Mouse (Mus musculus) heart, embryonic 12.5 days (tissue): ENCODE measurements around the gene Pkn3. TPM values are rescaled to one million over a fixed set of nuclear protein-coding genes. Genes with fewer than 3 reads are reported as not detected.

Experiments
- ATAC-seq: fragments of 200-750 bp; cut with Nextera tagmentation; 2 replicates; pipeline ENCODE4 v1.8.0; 2017; ENCODE audit warnings: moderate TSS enrichment, moderate library complexity; ENCODE audit not compliant: insufficient number of reproducible peaks, low FRiP score
- H3K27ac ChIP-seq: fragments of 300-500 bp; sonication (generic); 2 replicates; pipeline ENCODE4 v1.5.1; 2016; ENCODE audit warnings: mild to moderate bottlenecking, moderate library complexity; ENCODE audit not compliant: poor library complexity, severe bottlenecking
- H3K27me3 ChIP-seq: fragments of 300-500 bp; sonication (generic); replicated peaks from 2 replicates; pipeline ENCODE4 v1.6.1; 2016; ENCODE audit warnings: mild to moderate bottlenecking, moderate library complexity
- H3K36me3 ChIP-seq: fragments of 300-500 bp; sonication (generic); 2 replicates; pipeline ENCODE4 v1.6.1; 2016; ENCODE audit warnings: mild to moderate bottlenecking, moderate library complexity
- H3K4me1 ChIP-seq: fragments of 300-500 bp; sonication (generic); replicated peaks from 2 replicates; pipeline ENCODE4 v1.6.1; 2016; ENCODE audit warnings: mild to moderate bottlenecking
- H3K4me2 ChIP-seq: fragments of 300-500 bp; sonication (generic); 2 replicates; pipeline ENCODE4 v1.6.1; 2016; ENCODE audit warnings: mild to moderate bottlenecking, moderate library complexity
- H3K4me3 ChIP-seq: fragments of 300-500 bp; sonication (generic); 2 replicates; pipeline ENCODE4 v1.5.1; 2016; ENCODE audit warnings: mild to moderate bottlenecking
- H3K9ac ChIP-seq: fragments of 300-500 bp; sonication (generic); 2 replicates; pipeline ENCODE4 v1.6.1; 2016; ENCODE audit warnings: mild to moderate bottlenecking, moderate library complexity
- H3K9me3 ChIP-seq: fragments of 300-500 bp; sonication (generic); replicated peaks from 2 replicates; pipeline ENCODE4 v1.6.1; 2016; ENCODE audit warnings: mild to moderate bottlenecking, moderate library complexity
- WGBS: fragments of 180-500 bp; shearing (Covaris S2); methylation state at CpG from one replicate; pipeline ENCODE4 v1.1.7; 2016; 5-methylcytosine and 5-hydroxymethylcytosine counted together
- polyA plus RNA-seq: library from polyadenylated mRNA; unstranded; fragments of >200 nt; fragmentation: Nextera tagmentation; extraction: Ambion mirVana; gene quantifications from 2 replicates; pipeline ENCODE4 v1.2.1, GENCODE M21; 2016

Gene Pkn3
- polyA plus RNA-seq, 1 experiment from 2014 or later, result 19.6 TPM

- H3K9ac ChIP-seq, result peak overlapping the region; percentile 52; the same call in 1 of the 2 replicates
- ATAC-seq, result no peak
- WGBS, result 78% methylated on average over 15 of the region's 15 CpGs
- H3K36me3 ChIP-seq, result 0 out of 2 replicates have a peak, but pooled peaks cover 8% of the 10 kb centered on the region
- H3K27ac ChIP-seq, result no peak overlapping the region
- H3K27me3 ChIP-seq, result no peaks in the 10 kb centered on the region
- peak overlapping the region; percentile 93; the same call in 1 of the 2 replicates for H3K4me2 ChIP-seq
- no peaks in the 10 kb centered on the region for H3K9me3 ChIP-seq
- H3K4me3 ChIP-seq, result no peak overlapping the region
- H3K4me1 ChIP-seq, result peaks cover 35% of the 10 kb centered on the region
These were observed 2.8 kb downstream of the Pkn3 start for GRCm38 (mm10) chr2:30080181-30080800.

GRCm38 (mm10) chr2:30084113-30084512, 6.6 kb downstream of the Pkn3 start:
- H3K4me2 ChIP-seq, result peak overlapping the region; percentile 61
- no peak for ATAC-seq

GRCm38 (mm10) chr2:30084632-30085031, 7.1 kb downstream of the Pkn3 start:
- Histone ChIP-seq H3K4me2 (peak overlapping the region; percentile 61), H3K27me3 (no peaks in the 10 kb centered on the region), H3K4me1 (peaks cover 17% of the 10 kb centered on the region), H3K9me3 (peaks cover 3% of the 10 kb centered on the region; the same call in 1 of the 2 replicates), H3K4me3 (peak overlapping the region; percentile 21; the same call in 1 of the 2 replicates), H3K27ac (no peak overlapping the region), H3K9ac (peak overlapping the region; percentile 52), H3K36me3 (peaks cover 19% of the 10 kb centered on the region)
- WGBS, result 16% methylated on average over 12 of the region's 12 CpGs
- ATAC-seq, result 0 out of 2 replicates have a peak, but pooled peaks have one; percentile 49

More at GRCm38 (mm10) chr2:30084113-30084512, 6.6 kb downstream of the Pkn3 start:
- Histone ChIP-seq H3K9me3 (peaks cover 3% of the 10 kb centered on the region; the same call in 1 of the 2 replicates), H3K27me3 (no peaks in the 10 kb centered on the region), H3K27ac (no peak overlapping the region), H3K4me1 (peaks cover 22% of the 10 kb centered on the region), H3K9ac (peak overlapping the region; percentile 52; the same call in 1 of the 2 replicates), H3K36me3 (peaks cover 19% of the 10 kb centered on the region), H3K4me3 (no peak overlapping the region)
- 61% methylated on average over 5 of the region's 5 CpGs for WGBS

- Histone ChIP-seq H3K27me3 (no peaks in the 10 kb centered on the region), H3K36me3 (peaks cover 37% of the 10 kb centered on the region), H3K4me3 (no peak overlapping the region), H3K9me3 (peaks cover 3% of the 10 kb centered on the region; the same call in 1 of the 2 replicates), H3K27ac (no peak overlapping the region), H3K4me2 (no peak overlapping the region), H3K9ac (no peak overlapping the region), H3K4me1 (peaks cover 11% of the 10 kb centered on the region)
- no peak for ATAC-seq
- WGBS, result 85% methylated on average over 4 of the region's 4 CpGs
These were observed 9.8 kb downstream of the Pkn3 start for GRCm38 (mm10) chr2:30087310-30087709.

GRCm38 (mm10) chr2:30091521-30091920, 14.0 kb downstream of the Pkn3 start:
- ATAC-seq, result no peak
- 95% methylated on average over 12 of the region's 12 CpGs for WGBS
- peak overlapping the region; percentile 16; the same call in 1 of the 2 replicates for H3K9ac ChIP-seq

GRCm38 (mm10) chr2:30092280-30092918, 14.9 kb downstream of the Pkn3 start:
- peaks cover under 1% of the 10 kb centered on the region; the same call in 1 of the 2 replicates for H3K9me3 ChIP-seq
- no peak for ATAC-seq
- H3K4me3 ChIP-seq, result peak overlapping the region; percentile 75
- no peaks in the 10 kb centered on the region for H3K27me3 ChIP-seq
- peaks cover 20% of the 10 kb centered on the region for H3K4me1 ChIP-seq
- H3K36me3 ChIP-seq, result peaks cover 28% of the 10 kb centered on the region
- peak overlapping the region; percentile 78 for H3K4me2 ChIP-seq
- H3K27ac ChIP-seq, result no peak overlapping the region
- peak overlapping the region; percentile 86 for H3K9ac ChIP-seq
- WGBS, result 30% methylated on average over 6 of the region's 6 CpGs

More at GRCm38 (mm10) chr2:30091521-30091920, 14.0 kb downstream of the Pkn3 start:
- H3K4me2 ChIP-seq, result no peak overlapping the region
- H3K4me1 ChIP-seq, result peaks cover 20% of the 10 kb centered on the region
- H3K36me3 ChIP-seq, result peaks cover 35% of the 10 kb centered on the region
- H3K27me3 ChIP-seq, result no peaks in the 10 kb centered on the region
- H3K27ac ChIP-seq, result no peak overlapping the region
- no peak overlapping the region for H3K4me3 ChIP-seq
- H3K9me3 ChIP-seq, result peaks cover 3% of the 10 kb centered on the region; the same call in 1 of the 2 replicates

GRCm38 (mm10) chr2:30093471-30094207, 16.2 kb downstream of the Pkn3 start, which contains the start of gene Zdhhc12:
Gene Zdhhc12, minus strand, starts transcription at chr2:30093648.
- H3K9ac ChIP-seq, result peak within 1 kb of the TSS; percentile 86
- H3K4me1 ChIP-seq, result peaks cover 20% of the 10 kb centered on the region
- peak within 1 kb of the TSS; percentile 78 for H3K4me2 ChIP-seq
- no peaks in the 10 kb centered on the region for H3K27me3 ChIP-seq
- peak within 1 kb of the TSS; percentile 31 for H3K27ac ChIP-seq
- peak within 1 kb of the TSS; percentile 75 for H3K4me3 ChIP-seq
- WGBS, result under 1% methylated on average over 51 of the region's 51 CpGs
- peak; percentile 97 for ATAC-seq
- peaks cover 34% of the 10 kb centered on the region for H3K36me3 ChIP-seq
- H3K9me3 ChIP-seq, result no peaks in the 10 kb centered on the region

- Histone ChIP-seq H3K27ac (peak overlapping the region; percentile 23), H3K4me3 (peak overlapping the region; percentile 75), H3K9me3 (no peaks in the 10 kb centered on the region), H3K9ac (peak overlapping the region; percentile 66), H3K4me2 (peak overlapping the region; percentile 78), H3K27me3 (no peaks in the 10 kb centered on the region), H3K4me1 (peaks cover 20% of the 10 kb centered on the region), H3K36me3 (peaks cover 39% of the 10 kb centered on the region)
- 4% methylated on average over 13 of the region's 13 CpGs for WGBS
- no peak for ATAC-seq
These were observed 16.7 kb downstream of the Pkn3 start for GRCm38 (mm10) chr2:30094208-30094588.

- Histone ChIP-seq H3K9me3 (no peaks in the 10 kb centered on the region), H3K36me3 (peaks cover 43% of the 10 kb centered on the region), H3K4me2 (no peak overlapping the region), H3K9ac (no peak overlapping the region), H3K4me1 (peaks cover 20% of the 10 kb centered on the region), H3K27ac (no peak overlapping the region), H3K27me3 (no peaks in the 10 kb centered on the region), H3K4me3 (no peak overlapping the region)
- WGBS, result 85% methylated on average over 2 of the region's 2 CpGs
- no peak for ATAC-seq
These were observed 18.5 kb downstream of the Pkn3 start for GRCm38 (mm10) chr2:30095882-30096527.

- Histone ChIP-seq H3K9ac (no peak overlapping the region), H3K36me3 (peaks cover 69% of the 10 kb centered on the region), H3K9me3 (no peaks in the 10 kb centered on the region), H3K4me1 (no peaks in the 10 kb centered on the region), H3K4me2 (no peak overlapping the region), H3K4me3 (no peak overlapping the region), H3K27ac (no peak overlapping the region), H3K27me3 (no peaks in the 10 kb centered on the region)
- ATAC-seq, result no peak
- WGBS, result 66% methylated on average over 4 of the region's 4 CpGs
These were observed 22.7 kb downstream of the Pkn3 start for GRCm38 (mm10) chr2:30100214-30100613.
